Comparison of ENCODE assay signal across 8 mouse cellular contexts in genomic region chr17:6778332-6778683, GRCm38 (mm10). TPM values are rescaled to one million over a fixed set of nuclear protein-coding genes. Genes with fewer than 3 reads are reported as not detected.
DNase-seq lines count a peak whose midpoint lies in the region; ATAC-seq and TF ChIP-seq lines count a peak whose summit lies in the region.

No protein-coding gene starts in this region.

- no peak for ATAC-seq in intestine, embryonic 16.5 days
- ATAC-seq in lung, embryonic 16.5 days (ENCODE audit: low read depth) = no peak

- H3K27ac ChIP-seq in cortical plate, adult 2 months (ENCODE audit: insufficient read depth, low read length) = no peak overlapping the region
- peak overlapping the region; percentile 73 for H3K27ac ChIP-seq in intestine, embryonic 16.5 days (ENCODE audit: low read length)
- H3K27ac ChIP-seq in lung, embryonic 16.5 days (ENCODE audit: low read length) = peak overlapping the region; percentile 78
- H3K27ac ChIP-seq in olfactory bulb, adult 2 months (ENCODE audit: insufficient read depth, low read depth, low read length) = no peak overlapping the region

- WGBS in intestine, embryonic 16.5 days = 1% methylated on average over 9 of the region's 9 CpGs
- WGBS in lung, embryonic 16.5 days = 0% methylated on average over 9 of the region's 9 CpGs
- 0% methylated on average over 9 of the region's 9 CpGs for WGBS in olfactory bulb, adult 2 months

- no peak for TF ChIP-seq POLR2A in cortical plate, adult 2 months (IDR thresholded peaks at IDR 0.05; ENCODE audit: extremely low read depth, insufficient read depth, low read length)
- TF ChIP-seq POLR2A in olfactory bulb, adult 2 months (IDR thresholded peaks at IDR 0.05; ENCODE audit: insufficient read depth, low read depth, low read length) = no peak

- no peaks in the 10 kb centered on the region for H3K27me3 ChIP-seq in intestine, embryonic 16.5 days (replicated peaks; ENCODE audit: control insufficient read depth, insufficient read depth, low read length)
- H3K27me3 ChIP-seq in lung, embryonic 16.5 days (ENCODE audit: control insufficient read depth, insufficient read depth, low read depth, low read length) = no peaks in the 10 kb centered on the region

- peak; percentile 42 for DNase-seq in urinary bladder, postnatal 14 days (ENCODE audit: low spot score)
- DNase-seq in urinary bladder, postnatal 25 days (ENCODE audit: low spot score) = no peak
- peak; percentile 74 to 79 for DNase-seq in heart, adult 18-20 months
- DNase-seq in layer of hippocampus, adult 9-11 months = no peak

- peak overlapping the region; percentile 63; the same call in 1 of the 2 replicates for H3K9ac ChIP-seq in intestine, embryonic 16.5 days (ENCODE audit: low read depth, low read length)
- H3K9ac ChIP-seq in lung, embryonic 16.5 days (ENCODE audit: low read length) = peak overlapping the region; percentile 56

- H3K4me2 ChIP-seq in intestine, embryonic 16.5 days (ENCODE audit: low read depth, low read length) = peak overlapping the region; percentile 83
- peak overlapping the region; percentile 92 for H3K4me2 ChIP-seq in lung, embryonic 16.5 days (ENCODE audit: low read depth, low read length)

- no peak for TF ChIP-seq CTCF in cortical plate, adult 2 months (IDR thresholded peaks at IDR 0.05; ENCODE audit: extremely low read depth, insufficient read depth, low read length)
- TF ChIP-seq CTCF in olfactory bulb, adult 2 months (IDR thresholded peaks at IDR 0.05; ENCODE audit: insufficient read depth, low read depth, low read length) = no peak

- H3K4me3 ChIP-seq in cortical plate, adult 2 months (ENCODE audit: insufficient read depth, low read length) = peak overlapping the region; percentile 12; the same call in 1 of the 2 replicates
- H3K4me3 ChIP-seq in intestine, embryonic 16.5 days (ENCODE audit: low read length) = peak overlapping the region; percentile 48
- H3K4me3 ChIP-seq in lung, embryonic 16.5 days (ENCODE audit: low read length) = peak overlapping the region; percentile 84
- H3K4me3 ChIP-seq in olfactory bulb, adult 2 months (ENCODE audit: insufficient read depth, low read depth, low read length) = peak overlapping the region; percentile 47

- H3K36me3 ChIP-seq in intestine, embryonic 16.5 days (ENCODE audit: control insufficient read depth, insufficient read depth, low read length) = no peaks in the 10 kb centered on the region
- no peaks in the 10 kb centered on the region for H3K36me3 ChIP-seq in lung, embryonic 16.5 days (ENCODE audit: control insufficient read depth, insufficient read depth, low read length)

- no peaks in the 10 kb centered on the region for H3K9me3 ChIP-seq in intestine, embryonic 16.5 days (ENCODE audit: control insufficient read depth, low read length)
- no peaks in the 10 kb centered on the region for H3K9me3 ChIP-seq in lung, embryonic 16.5 days (ENCODE audit: control insufficient read depth, low read length)

- no peaks in the 10 kb centered on the region for H3K4me1 ChIP-seq in cortical plate, adult 2 months (ENCODE audit: control insufficient read depth, insufficient read depth, low read length)
- peaks cover 23% of the 10 kb centered on the region for H3K4me1 ChIP-seq in intestine, embryonic 16.5 days (ENCODE audit: control insufficient read depth, insufficient read depth, low read length)
- peaks cover 51% of the 10 kb centered on the region for H3K4me1 ChIP-seq in lung, embryonic 16.5 days (replicated peaks; ENCODE audit: control insufficient read depth, insufficient read depth, low read length)
- H3K4me1 ChIP-seq in olfactory bulb, adult 2 months (ENCODE audit: control insufficient read depth, insufficient read depth, low read length) = peaks cover 15% of the 10 kb centered on the region

RNA-seq across cellular contexts. Expression of gene Ezr, which starts 4.3 kb away (rescaled TPM):
- polyA plus RNA-seq in cortical plate, adult 2 months (2012; rRNA removed) = 53.2 and 56.4 TPM in 2 replicates
- total RNA-seq in heart, adult 18-20 months (2021) = 10 to 100 TPM; 32.5 to 36.9 TPM
- polyA plus RNA-seq in intestine, embryonic 16.5 days (2015; fragmentation: Nextera tagmentation; extraction: Ambion mirVana) = 281 and 319 TPM in 2 replicates
- polyA plus RNA-seq in lung, embryonic 16.5 days (2015; fragmentation: Nextera tagmentation; extraction: Ambion mirVana) = 154 and 168 TPM in 2 replicates
- 664 TPM in 1 of 2 replicates, not detected in the other for polyA plus RNA-seq in olfactory bulb, adult 2 months (2012; ENCODE audit: insufficient read depth, insufficient read length, low replicate concordance, missing spikeins)

Comparison
In these comparisons a context has a peak if more than half of its experiments do, and no peak if none do; other contexts are left out.
1. DNase-seq: peak in urinary bladder, postnatal 14 days (single experiment) and heart, adult 18-20 months (2 of 2); none in urinary bladder, postnatal 25 days (single experiment) and layer of hippocampus, adult 9-11 months (single experiment).
2. H3K27ac ChIP-seq: peak in intestine, embryonic 16.5 days (single experiment) and lung, embryonic 16.5 days (single experiment); none in cortical plate, adult 2 months (single experiment) and olfactory bulb, adult 2 months (single experiment).
3. H3K4me3 ChIP-seq: peak in every context shown above with its lines; median percentile 84 in lung, embryonic 16.5 days; 48 in intestine, embryonic 16.5 days; 47 in olfactory bulb, adult 2 months; 12 in cortical plate, adult 2 months.